Mouse (Mus musculus): ENCODE data around the gene Nuak1. TPM values are rescaled to one million over a fixed set of nuclear protein-coding genes. Genes with fewer than 3 reads are reported as not detected.

The Nuak1 gene
- polyA plus RNA-seq, 1 experiment from 2014 or later = 0.13 TPM

- no peak for ATAC-seq (ENCODE audit: low read depth)
- WGBS (ENCODE audit: insufficient replicate concordance) = 16% methylated on average over 9 of the region's 9 CpGs
- Histone ChIP-seq H3K9me3 (replicated peaks; ENCODE audit: control insufficient read depth, low read length) (no peaks in the 10 kb centered on the region), H3K9ac (ENCODE audit: low read depth, low read length) (no peak overlapping the region), H3K4me3 (ENCODE audit: low read depth, low read length) (no peak overlapping the region), H3K36me3 (ENCODE audit: control insufficient read depth, insufficient read depth) (no peaks in the 10 kb centered on the region), H3K4me1 (ENCODE audit: control insufficient read depth, low read depth, low read length) (no peaks in the 10 kb centered on the region), H3K27ac (ENCODE audit: low read length) (no peak overlapping the region), H3K27me3 (ENCODE audit: control insufficient read depth, insufficient read depth, low read depth, low read length) (no peaks in the 10 kb centered on the region), H3K4me2 (ENCODE audit: low read depth, low read length) (no peak overlapping the region)
These were observed 80.0 kb downstream of the Nuak1 start for GRCm38 (mm10) chr10:84360391-84360790.

GRCm38 (mm10) chr10:84358738-84359120 lies 81.7 kb downstream of the Nuak1 start:
- no peak for ATAC-seq (ENCODE audit: low read depth)
- H3K27ac ChIP-seq (ENCODE audit: low read length) = no peak overlapping the region
- WGBS (ENCODE audit: insufficient replicate concordance) = 71% methylated on average over 4 of the region's 4 CpGs
- H3K4me1 ChIP-seq (ENCODE audit: control insufficient read depth, low read depth, low read length) = no peaks in the 10 kb centered on the region
- H3K9me3 ChIP-seq (replicated peaks; ENCODE audit: control insufficient read depth, low read length) = no peaks in the 10 kb centered on the region
- no peak overlapping the region for H3K9ac ChIP-seq (ENCODE audit: low read depth, low read length)
- no peak overlapping the region for H3K4me2 ChIP-seq (ENCODE audit: low read depth, low read length)
- no peak overlapping the region for H3K4me3 ChIP-seq (ENCODE audit: low read depth, low read length)
- H3K27me3 ChIP-seq (ENCODE audit: control insufficient read depth, insufficient read depth, low read depth, low read length) = no peaks in the 10 kb centered on the region
- no peaks in the 10 kb centered on the region for H3K36me3 ChIP-seq (ENCODE audit: control insufficient read depth, insufficient read depth)

- Histone ChIP-seq H3K9ac (ENCODE audit: low read depth, low read length) (no peak overlapping the region), H3K27me3 (ENCODE audit: control insufficient read depth, insufficient read depth, low read depth, low read length) (no peaks in the 10 kb centered on the region), H3K36me3 (ENCODE audit: control insufficient read depth, insufficient read depth) (no peaks in the 10 kb centered on the region), H3K9me3 (replicated peaks; ENCODE audit: control insufficient read depth, low read length) (no peaks in the 10 kb centered on the region), H3K4me1 (ENCODE audit: control insufficient read depth, low read depth, low read length) (no peaks in the 10 kb centered on the region), H3K27ac (ENCODE audit: low read length) (no peak overlapping the region), H3K4me2 (ENCODE audit: low read depth, low read length) (no peak overlapping the region), H3K4me3 (ENCODE audit: low read depth, low read length) (no peak overlapping the region)
- WGBS (ENCODE audit: insufficient replicate concordance) = 31% methylated on average over 4 of the region's 4 CpGs
- ATAC-seq (ENCODE audit: low read depth) = no peak
These were observed 82.2 kb downstream of the Nuak1 start for GRCm38 (mm10) chr10:84357997-84358737.

GRCm38 (mm10) chr10:84357593-84357992 lies 82.8 kb downstream of the Nuak1 start:
- no peak for ATAC-seq (ENCODE audit: low read depth)
- H3K9me3 ChIP-seq (replicated peaks; ENCODE audit: control insufficient read depth, low read length) = no peaks in the 10 kb centered on the region
- no peaks in the 10 kb centered on the region for H3K27me3 ChIP-seq (ENCODE audit: control insufficient read depth, insufficient read depth, low read depth, low read length)
- no peak overlapping the region for H3K4me2 ChIP-seq (ENCODE audit: low read depth, low read length)
- H3K4me3 ChIP-seq (ENCODE audit: low read depth, low read length) = no peak overlapping the region
- no peaks in the 10 kb centered on the region for H3K36me3 ChIP-seq (ENCODE audit: control insufficient read depth, insufficient read depth)
- no peak overlapping the region for H3K27ac ChIP-seq (ENCODE audit: low read length)
- H3K4me1 ChIP-seq (ENCODE audit: control insufficient read depth, low read depth, low read length) = no peaks in the 10 kb centered on the region
- no peak overlapping the region for H3K9ac ChIP-seq (ENCODE audit: low read depth, low read length)
- WGBS (ENCODE audit: insufficient replicate concordance) = 62% methylated on average over 4 of the region's 4 CpGs

- no peak overlapping the region for H3K9ac ChIP-seq (ENCODE audit: low read depth, low read length)
- no peak overlapping the region for H3K4me2 ChIP-seq (ENCODE audit: low read depth, low read length)
- no peak overlapping the region for H3K27ac ChIP-seq (ENCODE audit: low read length)
- no peaks in the 10 kb centered on the region for H3K9me3 ChIP-seq (replicated peaks; ENCODE audit: control insufficient read depth, low read length)
- H3K4me1 ChIP-seq (ENCODE audit: control insufficient read depth, low read depth, low read length) = no peaks in the 10 kb centered on the region
- WGBS (ENCODE audit: insufficient replicate concordance) = 64% methylated on average over 6 of the region's 6 CpGs
- no peak overlapping the region for H3K4me3 ChIP-seq (ENCODE audit: low read depth, low read length)
- H3K36me3 ChIP-seq (ENCODE audit: control insufficient read depth, insufficient read depth) = no peaks in the 10 kb centered on the region
- ATAC-seq (ENCODE audit: low read depth) = no peak
- no peaks in the 10 kb centered on the region for H3K27me3 ChIP-seq (ENCODE audit: control insufficient read depth, insufficient read depth, low read depth, low read length)
These were observed 86.1 kb downstream of the Nuak1 start for GRCm38 (mm10) chr10:84354323-84354722.

- no peaks in the 10 kb centered on the region for H3K27me3 ChIP-seq (ENCODE audit: control insufficient read depth, insufficient read depth, low read depth, low read length)
- no peak for ATAC-seq (ENCODE audit: low read depth)
- 52% methylated on average over 5 of the region's 5 CpGs for WGBS (ENCODE audit: insufficient replicate concordance)
- H3K4me2 ChIP-seq (ENCODE audit: low read depth, low read length) = no peak overlapping the region
- H3K27ac ChIP-seq (ENCODE audit: low read length) = no peak overlapping the region
- H3K9me3 ChIP-seq (replicated peaks; ENCODE audit: control insufficient read depth, low read length) = no peaks in the 10 kb centered on the region
- no peak overlapping the region for H3K9ac ChIP-seq (ENCODE audit: low read depth, low read length)
- no peak overlapping the region for H3K4me3 ChIP-seq (ENCODE audit: low read depth, low read length)
- H3K4me1 ChIP-seq (ENCODE audit: control insufficient read depth, low read depth, low read length) = no peaks in the 10 kb centered on the region
- H3K36me3 ChIP-seq (ENCODE audit: control insufficient read depth, insufficient read depth) = no peaks in the 10 kb centered on the region
These were observed 94.7 kb downstream of the Nuak1 start for GRCm38 (mm10) chr10:84345730-84346129.

GRCm38 (mm10) chr10:84343536-84343935 lies 96.9 kb downstream of the Nuak1 start:
- Histone ChIP-seq H3K4me3 (ENCODE audit: low read depth, low read length) (no peak overlapping the region), H3K9me3 (replicated peaks; ENCODE audit: control insufficient read depth, low read length) (no peaks in the 10 kb centered on the region), H3K27me3 (ENCODE audit: control insufficient read depth, insufficient read depth, low read depth, low read length) (no peaks in the 10 kb centered on the region), H3K4me2 (ENCODE audit: low read depth, low read length) (no peak overlapping the region), H3K27ac (ENCODE audit: low read length) (no peak overlapping the region), H3K36me3 (ENCODE audit: control insufficient read depth, insufficient read depth) (no peaks in the 10 kb centered on the region), H3K4me1 (ENCODE audit: control insufficient read depth, low read depth, low read length) (no peaks in the 10 kb centered on the region), H3K9ac (ENCODE audit: low read depth, low read length) (no peak overlapping the region)
- WGBS (ENCODE audit: insufficient replicate concordance) = 71% methylated on average over 2 of the region's 2 CpGs
- ATAC-seq (ENCODE audit: low read depth) = no peak

GRCm38 (mm10) chr10:84339456-84339855 lies 100.9 kb downstream of the Nuak1 start:
- no peaks in the 10 kb centered on the region for H3K36me3 ChIP-seq (ENCODE audit: control insufficient read depth, insufficient read depth)
- no peaks in the 10 kb centered on the region for H3K9me3 ChIP-seq (replicated peaks; ENCODE audit: control insufficient read depth, low read length)
- H3K4me1 ChIP-seq (ENCODE audit: control insufficient read depth, low read depth, low read length) = no peaks in the 10 kb centered on the region
- H3K9ac ChIP-seq (ENCODE audit: low read depth, low read length) = no peak overlapping the region
- H3K27me3 ChIP-seq (ENCODE audit: control insufficient read depth, insufficient read depth, low read depth, low read length) = no peaks in the 10 kb centered on the region
- H3K27ac ChIP-seq (ENCODE audit: low read length) = no peak overlapping the region
- H3K4me2 ChIP-seq (ENCODE audit: low read depth, low read length) = no peak overlapping the region
- no peak overlapping the region for H3K4me3 ChIP-seq (ENCODE audit: low read depth, low read length)
- 24% methylated on average over 4 of the region's 4 CpGs for WGBS (ENCODE audit: insufficient replicate concordance)
- ATAC-seq (ENCODE audit: low read depth) = no peak

GRCm38 (mm10) chr10:84338752-84339151 lies 101.6 kb downstream of the Nuak1 start:
- Histone ChIP-seq H3K4me2 (ENCODE audit: low read depth, low read length) (no peak overlapping the region), H3K4me1 (ENCODE audit: control insufficient read depth, low read depth, low read length) (no peaks in the 10 kb centered on the region), H3K4me3 (ENCODE audit: low read depth, low read length) (no peak overlapping the region), H3K9ac (ENCODE audit: low read depth, low read length) (no peak overlapping the region), H3K9me3 (replicated peaks; ENCODE audit: control insufficient read depth, low read length) (no peaks in the 10 kb centered on the region), H3K27ac (ENCODE audit: low read length) (no peak overlapping the region), H3K36me3 (ENCODE audit: control insufficient read depth, insufficient read depth) (no peaks in the 10 kb centered on the region), H3K27me3 (ENCODE audit: control insufficient read depth, insufficient read depth, low read depth, low read length) (no peaks in the 10 kb centered on the region)
- ATAC-seq (ENCODE audit: low read depth) = peak; percentile 51; the same call in 1 of the 2 replicates
- WGBS (ENCODE audit: insufficient replicate concordance) = 46% methylated on average over 3 of the region's 3 CpGs

Measured in liver, embryonic 16.5 days (tissue).